32 mouse cellular contexts compared by ENCODE assay signal in the genomic region with DNA sequence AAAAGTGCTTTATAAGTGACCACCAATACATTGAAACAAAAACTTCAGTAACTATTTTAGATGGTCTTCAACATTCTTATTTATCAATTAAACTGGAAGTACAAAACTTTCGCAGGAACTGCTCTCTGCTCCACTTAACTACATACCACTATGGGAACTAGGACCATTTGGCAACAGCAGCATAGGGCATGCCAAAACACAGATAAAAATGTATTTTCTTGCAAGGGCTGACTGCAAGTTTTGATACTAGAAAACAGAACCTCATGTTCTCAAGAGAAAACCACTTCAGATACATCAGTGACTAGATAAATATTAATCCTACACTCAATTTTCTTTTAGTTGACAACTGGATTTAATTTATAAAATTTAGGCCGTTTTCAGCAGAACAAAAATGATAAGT. TPM values are rescaled to one million over a fixed set of nuclear protein-coding genes. Genes with fewer than 3 reads are reported as not detected.
"Had no signal": no experiment of that assay in that cellular context is flagged by ENCODE, and none has a peak within 500 bp of the region (broad histone marks: within the 10 kb centered on the region; RNA-seq: fewer than 3 reads in every experiment).

No protein-coding gene starts in this region.

- H3K9ac ChIP-seq: heart, embryonic 12.5 days; heart, embryonic 13.5 days; heart, embryonic 15.5 days; hindbrain, embryonic 12.5 days; hindbrain, embryonic 13.5 days; hindbrain, embryonic 14.5 days; hindbrain, embryonic 15.5 days; intestine, embryonic 15.5 days; kidney, embryonic 15.5 days had no signal

- DNase-seq: heart, postnatal 10 days; heart, postnatal 14 days; heart, postnatal 36 days; heart, postnatal 4 days; kidney, adult 11 months; kidney, adult 18-20 months; kidney, adult 2 months; kidney, adult 8-10 months; kidney, postnatal 10 days; kidney, postnatal 14 days; kidney, postnatal 25 days; kidney, postnatal 36 days; kidney, postnatal 4 days; layer of hippocampus, adult 9-11 months; layer of hippocampus, postnatal 36 days had no signal

- H3K9me3 ChIP-seq: heart, embryonic 10.5 days; heart, embryonic 12.5 days; heart, embryonic 13.5 days; heart, embryonic 15.5 days; hindbrain, embryonic 10.5 days; hindbrain, embryonic 12.5 days; hindbrain, embryonic 13.5 days; hindbrain, embryonic 15.5 days; intestine, embryonic 15.5 days; kidney, embryonic 15.5 days had no signal

- H3K27me3 ChIP-seq: heart, embryonic 12.5 days; heart, embryonic 13.5 days; heart, embryonic 15.5 days; hindbrain, embryonic 12.5 days; hindbrain, embryonic 13.5 days; hindbrain, embryonic 15.5 days; intestine, embryonic 15.5 days; kidney, embryonic 15.5 days had no signal

- H3K4me1 ChIP-seq: hindbrain, embryonic 12.5 days; hindbrain, embryonic 13.5 days; intestine, embryonic 15.5 days had no signal

- H3K4me3 ChIP-seq: heart, embryonic 10.5 days; heart, embryonic 12.5 days; heart, embryonic 13.5 days; heart, embryonic 15.5 days; hindbrain, embryonic 10.5 days; hindbrain, embryonic 12.5 days; hindbrain, embryonic 13.5 days; hindbrain, embryonic 15.5 days; intestine, embryonic 15.5 days; kidney, embryonic 15.5 days; layer of hippocampus, adult 2 months; left cerebral cortex, adult 2 months had no signal

- H3K36me3 ChIP-seq: intestine, embryonic 15.5 days had no signal

- H3K27ac ChIP-seq: heart, embryonic 10.5 days; heart, embryonic 13.5 days; heart, embryonic 15.5 days; hindbrain, embryonic 10.5 days; hindbrain, embryonic 12.5 days; hindbrain, embryonic 13.5 days; hindbrain, embryonic 14.5 days; hindbrain, embryonic 15.5 days; hindbrain, postnatal 0 days; intestine, embryonic 15.5 days; kidney, embryonic 15.5 days; kidney, postnatal 0 days; layer of hippocampus, adult 2 months; left cerebral cortex, adult 2 months had no signal

RNA-seq across cellular contexts. Expression of a gene that starts 45.2 kb away (rescaled TPM):
- total RNA-seq: hematopoietic stem cell, adult 5-6 weeks; hindbrain, postnatal 0 days had no signal
- polyA plus RNA-seq: inflammation-experienced regulatory T-cells, adult 6 months had no signal
